Mouse (Mus musculus) forebrain, embryonic 11.5 days (tissue): ENCODE results near the gene Grid2ip. TPM values are rescaled to one million over a fixed set of nuclear protein-coding genes. Genes with fewer than 3 reads are reported as not detected.
A peak's percentile ranks its signal among the peaks of the same experiment; 100 is the strongest.

Experiments used
- ATAC-seq: fragments of 200-750 bp; cut with Nextera tagmentation; replicated peaks from 2 replicates; pipeline ENCODE4 v1.8.0; 2017; ENCODE audit warnings: moderate TSS enrichment; ENCODE audit not compliant: low FRiP score
- DNase-seq: peaks from one replicate; pipeline ENCODE4 v3.0.0-alpha.2; 2017; ENCODE audit warnings: low spot score
- H3K27ac ChIP-seq: fragments of 300-500 bp; sonication (generic); 2 replicates; pipeline ENCODE4 v1.5.1; 2014; ENCODE audit warnings: low read depth, low read length
- H3K27me3 ChIP-seq: fragments of 300-500 bp; sonication (generic); 2 replicates; pipeline ENCODE4 v1.6.1; 2014; ENCODE audit warnings: mild to moderate bottlenecking, low read length, mixed read lengths; ENCODE audit not compliant: control insufficient read depth, insufficient read depth
- H3K36me3 ChIP-seq: fragments of 300-500 bp; sonication (generic); 2 replicates; pipeline ENCODE4 v1.6.1; 2014; ENCODE audit warnings: mild to moderate bottlenecking, low read length, moderate library complexity, mixed read lengths; ENCODE audit not compliant: control insufficient read depth, insufficient read depth
- H3K4me1 ChIP-seq: fragments of 300-500 bp; sonication (generic); replicated peaks from 2 replicates; pipeline ENCODE4 v1.6.1; 2014; ENCODE audit warnings: low read length, mixed read lengths; ENCODE audit not compliant: control insufficient read depth, insufficient read depth
- H3K4me2 ChIP-seq: fragments of 300-500 bp; sonication (generic); 2 replicates; pipeline ENCODE4 v1.6.1; 2014; ENCODE audit warnings: low read depth, mild to moderate bottlenecking, low read length, moderate library complexity, mixed read lengths; ENCODE audit not compliant: severe bottlenecking
- H3K4me3 ChIP-seq: fragments of 300-500 bp; sonication (generic); 2 replicates; pipeline ENCODE4 v1.5.1; 2014; ENCODE audit warnings: low read depth, low read length
- H3K9ac ChIP-seq: fragments of 300-500 bp; sonication (generic); 2 replicates; pipeline ENCODE4 v1.6.1; 2014; ENCODE audit warnings: low read length
- H3K9me3 ChIP-seq: fragments of 300-500 bp; sonication (generic); 2 replicates; pipeline ENCODE4 v1.6.1; 2016; ENCODE audit warnings: low read length, mixed read lengths; ENCODE audit not compliant: control insufficient read depth
- WGBS: fragments of 180-500 bp; shearing (Covaris S2); extraction: QIAGEN DNeasy Blood & Tissue Kit; methylation state at CpG from one replicate; pipeline ENCODE4 v1.1.7; 2014; 5-methylcytosine and 5-hydroxymethylcytosine counted together
- polyA plus RNA-seq: library from polyadenylated mRNA; unstranded; fragments of >200 nt; fragmentation: Nextera tagmentation; extraction: Ambion mirVana; gene quantifications from 2 replicates; pipeline ENCODE4 v1.2.1, GENCODE M21; 2014

Gene Grid2ip
- polyA plus RNA-seq, 1 experiment from 2014 or later, result 0.31 TPM

GRCm38 (mm10) chr5:143410841-143411395 is 53.8 kb downstream of the Grid2ip start:
- H3K4me2 ChIP-seq, result no peak overlapping the region
- no peaks in the 10 kb centered on the region for H3K27me3 ChIP-seq
- no peak overlapping the region for H3K9ac ChIP-seq
- no peaks in the 10 kb centered on the region for H3K9me3 ChIP-seq
- no peaks in the 10 kb centered on the region for H3K4me1 ChIP-seq
- peaks cover 2% of the 10 kb centered on the region for H3K36me3 ChIP-seq
- DNase-seq (no peak), ATAC-seq (no peak)
- H3K27ac ChIP-seq, result no peak overlapping the region
- 96% methylated on average over 4 of the region's 4 CpGs for WGBS
- H3K4me3 ChIP-seq, result no peak overlapping the region

DNA sequence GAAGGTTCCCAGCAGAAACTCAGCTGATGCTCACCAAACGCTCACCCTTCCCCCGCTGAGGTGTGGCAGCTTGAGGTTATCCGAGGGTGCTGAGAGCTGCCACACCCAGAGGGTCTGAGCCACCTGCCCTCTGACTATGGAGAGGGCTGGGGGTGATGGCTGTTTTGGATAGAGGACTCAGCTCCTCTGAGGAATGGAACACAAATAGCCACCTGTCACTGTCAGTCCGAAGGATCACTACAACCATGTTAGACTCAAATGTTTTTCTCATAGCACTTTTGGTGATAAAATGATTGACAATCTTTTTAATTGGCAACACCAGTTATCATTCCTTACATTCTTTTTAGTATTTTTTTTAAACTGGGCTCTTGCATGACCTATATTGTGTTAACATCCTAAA is 64.3 kb downstream of the Grid2ip start:
- Histone ChIP-seq H3K36me3 (peaks cover 7% of the 10 kb centered on the region; the same call in 1 of the 2 replicates), H3K9me3 (no peaks in the 10 kb centered on the region; the same call in 1 of the 2 replicates), H3K4me2 (no peak overlapping the region), H3K4me3 (no peak overlapping the region), H3K27me3 (no peaks in the 10 kb centered on the region), H3K27ac (no peak overlapping the region), H3K9ac (no peak overlapping the region), H3K4me1 (no peaks in the 10 kb centered on the region)
- 88% methylated on average over 4 of the region's 4 CpGs for WGBS
- ATAC-seq (no peak), DNase-seq (no peak)

- WGBS, result 89% methylated on average over 4 of the region's 4 CpGs
- no peaks in the 10 kb centered on the region for H3K27me3 ChIP-seq
- peaks cover 4% of the 10 kb centered on the region; the same call in 1 of the 2 replicates for H3K36me3 ChIP-seq
- H3K4me2 ChIP-seq, result no peak overlapping the region
- ATAC-seq (no peak), DNase-seq (no peak)
- H3K27ac ChIP-seq, result no peak overlapping the region
- no peaks in the 10 kb centered on the region for H3K4me1 ChIP-seq
- no peak overlapping the region for H3K9ac ChIP-seq
- H3K4me3 ChIP-seq, result no peak overlapping the region
- no peaks in the 10 kb centered on the region for H3K9me3 ChIP-seq
Observed at GRCm38 (mm10) chr5:143422990-143423389, 65.9 kb downstream of the Grid2ip start.

DNA sequence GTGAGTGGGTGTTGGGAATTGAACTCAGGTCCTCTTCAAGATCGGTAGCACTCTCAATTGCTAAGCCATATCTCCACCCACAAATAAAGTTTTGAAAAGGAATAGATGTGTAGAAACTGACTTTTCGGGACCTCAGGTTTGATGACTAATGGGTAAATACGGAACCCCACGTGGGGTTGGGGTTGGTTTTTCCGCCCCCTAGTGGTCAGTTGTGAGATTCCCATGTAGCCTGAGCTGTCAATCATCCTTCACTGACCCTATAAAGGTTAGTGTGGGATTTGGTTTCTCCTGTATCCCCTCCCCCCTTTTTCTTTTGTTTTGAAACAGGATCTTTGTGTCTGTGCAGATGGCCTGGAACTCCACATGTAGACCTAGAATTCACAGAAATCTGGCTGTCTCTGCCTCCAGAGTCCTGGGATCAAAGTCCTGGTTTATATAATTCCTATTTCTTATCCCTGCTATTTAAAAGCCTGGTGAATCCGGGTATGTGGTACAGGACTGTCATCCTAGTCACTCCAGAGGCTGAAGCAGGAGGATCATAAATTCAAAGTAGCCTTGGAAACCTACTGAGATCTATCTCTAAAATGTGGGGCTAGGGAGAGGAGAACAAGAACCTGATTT is 66.9 kb downstream of the Grid2ip start:
- no peak overlapping the region for H3K9ac ChIP-seq
- peaks cover 4% of the 10 kb centered on the region; the same call in 1 of the 2 replicates for H3K36me3 ChIP-seq
- ATAC-seq (peak; percentile 70; the same call in 1 of the 2 replicates), DNase-seq (peak; percentile 76)
- H3K27ac ChIP-seq, result no peak overlapping the region
- no peaks in the 10 kb centered on the region for H3K9me3 ChIP-seq
- no peaks in the 10 kb centered on the region for H3K27me3 ChIP-seq
- H3K4me3 ChIP-seq, result no peak overlapping the region
- 38% methylated on average over 6 of the region's 6 CpGs for WGBS
- H3K4me2 ChIP-seq, result no peak overlapping the region
- H3K4me1 ChIP-seq, result no peaks in the 10 kb centered on the region

DNA sequence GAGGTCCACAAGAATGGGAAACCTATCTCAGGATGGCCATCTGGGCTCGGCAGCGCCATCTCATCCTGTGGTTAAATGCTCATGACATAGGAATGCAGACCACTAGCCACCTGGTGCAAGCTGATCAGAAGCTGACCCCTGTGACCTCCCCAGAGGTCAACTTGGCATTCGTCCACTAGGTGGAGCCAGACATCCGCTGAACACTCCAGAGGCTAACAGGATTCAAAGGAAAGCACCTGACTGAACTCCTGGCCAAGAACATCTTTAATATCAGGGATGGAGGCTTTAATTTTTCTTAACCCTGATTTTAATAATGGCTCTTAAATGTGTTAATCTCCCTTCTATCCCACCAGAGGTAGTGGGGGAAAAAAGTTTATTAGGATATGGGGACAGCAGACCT is 77.3 kb downstream of the Grid2ip start:
- Histone ChIP-seq H3K9me3 (no peaks in the 10 kb centered on the region), H3K27me3 (no peaks in the 10 kb centered on the region), H3K27ac (no peak overlapping the region), H3K9ac (no peak overlapping the region), H3K4me2 (no peak overlapping the region), H3K4me1 (no peaks in the 10 kb centered on the region), H3K4me3 (no peak overlapping the region), H3K36me3 (no peaks in the 10 kb centered on the region)
- 9% methylated on average over 4 of the region's 4 CpGs for WGBS
- DNase-seq (peak; percentile 81), ATAC-seq (no peak)

- no peak for DNase-seq
- Histone ChIP-seq H3K4me2 (no peak overlapping the region), H3K27ac (no peak overlapping the region), H3K36me3 (no peaks in the 10 kb centered on the region), H3K4me1 (no peaks in the 10 kb centered on the region), H3K4me3 (no peak overlapping the region), H3K9ac (no peak overlapping the region), H3K9me3 (no peaks in the 10 kb centered on the region), H3K27me3 (no peaks in the 10 kb centered on the region)
- 83% methylated on average over 3 of the region's 3 CpGs for WGBS
- ATAC-seq, result no peak
Observed at GRCm38 (mm10) chr5:143441298-143441697, 84.2 kb downstream of the Grid2ip start.

- no peak overlapping the region for H3K4me2 ChIP-seq
- DNase-seq, result no peak
- H3K27me3 ChIP-seq, result no peaks in the 10 kb centered on the region
- H3K27ac ChIP-seq, result no peak overlapping the region
- H3K9ac ChIP-seq, result no peak overlapping the region
- H3K36me3 ChIP-seq, result no peaks in the 10 kb centered on the region
- WGBS, result 91% methylated on average over 12 of the region's 12 CpGs
- H3K4me1 ChIP-seq, result no peaks in the 10 kb centered on the region
- no peak overlapping the region for H3K4me3 ChIP-seq
- H3K9me3 ChIP-seq, result no peaks in the 10 kb centered on the region
- no peak for ATAC-seq
Observed at GRCm38 (mm10) chr5:143441753-143442152, 84.6 kb downstream of the Grid2ip start.
